Mouse (Mus musculus) kidney, adult 8-10 months (tissue): ENCODE results near the gene Myt1l.
A peak's percentile ranks its signal among the peaks of the same experiment; 100 is the strongest.

Experiments used
- DNase-seq, 2 experiments: peaks; one replicate each; pipeline ENCODE4 v3.0.0; 2022

Gene Myt1l

DNA sequence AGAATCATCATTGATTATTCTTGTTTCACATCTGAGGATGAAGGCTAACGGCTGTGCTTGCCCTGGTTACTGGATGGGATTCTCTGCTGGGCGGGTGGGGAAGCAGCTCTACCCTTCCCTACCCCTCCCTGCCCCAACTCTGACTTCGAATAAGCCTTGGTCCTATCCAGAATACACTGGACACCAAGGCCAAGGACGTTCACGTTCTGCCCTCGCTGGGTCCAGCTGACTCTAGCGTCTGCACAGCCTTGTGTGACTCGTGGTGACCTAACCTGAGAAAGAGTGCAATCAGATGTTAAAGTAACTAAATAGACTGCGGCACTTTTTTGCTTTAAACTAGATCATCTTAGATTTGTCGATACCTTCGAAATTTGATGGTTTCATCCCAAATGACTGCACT lies 393.3 kb downstream of the Myt1l start:
- no peak for DNase-seq

DNA sequence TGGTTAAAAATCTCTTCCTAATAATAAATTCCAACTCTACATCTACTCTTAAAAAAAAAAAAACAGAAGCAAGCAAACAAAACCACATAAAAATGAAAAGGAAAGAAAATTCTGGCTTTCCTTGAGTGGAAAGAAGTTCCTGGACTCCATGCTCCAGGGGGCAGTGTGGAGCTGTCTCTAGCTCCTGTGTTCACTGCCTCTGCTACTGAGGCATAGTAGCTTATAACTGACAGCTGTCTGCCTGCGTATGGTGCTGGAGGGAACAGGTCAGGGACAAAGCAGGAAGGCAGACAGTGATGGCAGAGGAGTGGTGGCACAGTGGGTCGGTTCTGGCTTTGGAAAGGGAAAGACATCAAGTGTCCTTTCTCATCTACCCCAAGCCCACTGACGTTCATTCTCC lies 398.7 kb downstream of the Myt1l start:
- peak; percentile 30 to 75 for DNase-seq

DNA sequence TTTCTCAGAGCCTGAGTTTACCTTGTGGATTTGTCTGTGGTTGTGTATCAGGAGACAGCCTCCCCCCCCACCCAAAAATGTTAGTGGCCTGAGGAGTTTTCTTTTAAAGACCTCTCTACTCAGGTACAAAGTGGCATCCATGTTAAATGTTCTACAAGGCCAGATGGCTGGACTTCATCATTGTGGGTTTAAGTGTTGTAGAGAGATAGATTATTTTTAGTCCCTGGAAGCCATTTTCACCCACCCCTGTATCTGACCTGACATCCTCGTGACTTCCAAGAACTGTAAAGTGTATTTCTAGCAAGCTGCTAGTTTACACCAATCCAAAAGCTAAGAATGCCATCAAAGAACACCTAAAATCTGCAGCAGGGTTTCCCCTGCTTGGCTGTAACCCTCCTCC lies 402.4 kb downstream of the Myt1l start:
- DNase-seq = no peak

DNA sequence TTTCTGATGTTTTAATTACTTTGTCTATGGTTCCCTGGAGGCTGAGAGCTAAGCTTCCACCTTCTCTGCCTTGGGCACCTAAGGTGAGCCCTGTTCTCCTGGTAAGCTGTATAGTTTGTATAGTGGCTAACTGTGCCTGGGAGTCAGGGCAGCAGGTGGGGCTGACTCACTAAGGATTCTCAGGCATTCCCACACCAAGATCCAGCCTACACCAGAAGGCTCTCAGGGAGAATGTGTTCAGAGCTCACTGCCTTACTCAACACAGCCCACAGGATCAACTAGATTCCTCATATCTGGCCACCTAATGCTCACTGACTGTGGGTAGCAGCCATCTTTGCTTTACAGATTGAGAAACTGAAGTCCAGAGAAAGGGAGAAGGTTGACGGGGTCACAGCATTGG lies 404.8 kb downstream of the Myt1l start:
- no peak for DNase-seq

GRCm38 (mm10) chr12:29933501-29933900 lies 405.3 kb downstream of the Myt1l start:
- DNase-seq = no peak

DNA sequence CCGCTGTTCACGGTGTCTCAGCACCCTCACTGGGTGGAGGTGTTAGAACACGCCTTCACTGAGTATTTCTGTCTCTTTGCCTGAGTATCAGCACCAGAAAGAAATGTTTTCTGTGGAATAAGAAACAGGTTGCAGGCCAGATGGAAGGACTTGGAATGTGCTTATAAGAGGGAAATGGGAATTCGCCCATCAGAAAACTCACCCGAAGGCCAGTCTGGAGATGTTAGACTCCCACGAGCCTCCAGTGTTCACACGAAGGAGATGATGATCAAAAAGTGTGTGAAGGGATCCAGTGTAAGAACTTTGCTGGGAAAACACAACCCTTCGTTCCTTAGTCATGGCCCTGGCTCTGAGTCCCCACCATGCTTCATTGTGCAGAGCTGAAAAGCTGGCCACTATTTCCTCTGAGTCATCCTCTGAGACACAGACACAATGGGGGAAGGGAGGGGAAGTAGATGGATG lies 406.0 kb downstream of the Myt1l start:
- DNase-seq = no peak

- no peak for DNase-seq
Measured at GRCm38 (mm10) chr12:29937308-29937707, 409.1 kb downstream of the Myt1l start, which contains the start of gene Pxdn. Pxdn (plus strand) TSS chr12:29937608.

DNA sequence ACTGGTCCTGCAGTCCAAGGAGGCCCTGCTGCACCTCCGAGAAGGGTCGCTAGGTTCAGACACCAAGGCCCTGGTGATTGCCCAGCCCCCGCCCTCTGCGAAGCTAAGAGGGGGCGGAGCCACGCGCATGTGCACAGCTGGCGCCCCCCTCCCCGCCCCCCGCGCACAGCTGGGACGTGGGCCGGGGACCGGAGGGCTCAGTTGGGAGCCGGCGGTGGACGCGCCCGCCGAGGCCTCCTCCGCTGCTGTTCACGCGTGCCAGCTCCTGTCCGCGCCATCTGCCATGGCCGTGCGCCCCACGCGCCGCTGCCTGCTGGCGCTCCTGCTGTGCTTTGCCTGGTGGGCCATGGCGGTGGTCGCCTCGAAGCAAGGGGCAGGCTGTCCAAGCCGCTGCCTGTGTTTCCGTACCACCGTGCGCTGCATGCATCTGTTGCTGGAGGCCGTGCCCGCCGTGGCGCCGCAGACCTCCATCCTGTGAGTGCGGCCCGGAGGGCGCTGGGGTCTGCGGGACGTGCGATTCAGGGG lies 409.7 kb downstream of the Myt1l start:
- DNase-seq = peak in 1 of 2 experiments; percentile 44

GRCm38 (mm10) chr12:29938376-29939041 lies 410.3 kb downstream of the Myt1l start:
- DNase-seq = peak in 1 of 2 experiments; percentile 55

DNA sequence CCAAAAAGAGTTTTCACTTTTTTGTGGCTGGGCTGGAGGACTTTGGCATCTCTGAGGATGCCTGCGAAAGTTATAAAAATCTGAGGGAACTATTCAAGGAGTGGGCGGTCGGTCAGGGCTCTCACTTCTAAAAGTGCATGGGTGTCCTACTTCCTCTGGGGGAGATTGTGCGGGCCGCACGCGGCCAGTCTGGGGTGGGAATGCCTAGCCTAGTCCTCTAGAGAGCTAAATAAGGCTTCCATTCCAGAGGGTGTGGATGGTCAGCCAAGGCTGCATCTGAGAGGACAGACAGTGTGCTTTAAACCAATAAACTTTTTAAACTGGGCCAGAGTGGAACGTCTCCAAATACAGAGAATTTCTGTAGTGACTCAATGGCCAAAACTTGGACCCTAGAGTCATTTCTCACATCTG lies 411.1 kb downstream of the Myt1l start:
- no peak for DNase-seq

- DNase-seq = no peak
Measured at GRCm38 (mm10) chr12:29942435-29942834, 414.3 kb downstream of the Myt1l start.

DNA sequence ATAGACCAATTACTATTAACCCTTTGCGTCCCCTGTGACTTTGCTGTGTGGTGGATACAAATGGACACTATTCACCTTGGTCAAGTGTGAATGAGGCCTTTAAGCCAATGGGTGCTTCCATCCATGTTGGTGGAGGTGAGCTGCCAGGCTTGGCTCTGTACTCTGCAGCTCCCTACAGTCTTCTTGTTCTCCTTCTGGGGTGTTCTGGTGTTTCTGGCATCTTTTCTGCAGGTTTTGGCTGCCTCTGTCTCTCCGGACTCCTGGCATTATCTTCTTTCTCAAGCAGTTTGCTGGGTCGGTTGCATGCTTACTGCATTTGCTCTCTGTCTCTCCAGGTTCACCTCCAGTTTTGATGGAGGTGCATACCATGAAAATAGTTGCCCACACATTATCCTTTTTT lies 416.5 kb downstream of the Myt1l start:
- no peak for DNase-seq

DNA sequence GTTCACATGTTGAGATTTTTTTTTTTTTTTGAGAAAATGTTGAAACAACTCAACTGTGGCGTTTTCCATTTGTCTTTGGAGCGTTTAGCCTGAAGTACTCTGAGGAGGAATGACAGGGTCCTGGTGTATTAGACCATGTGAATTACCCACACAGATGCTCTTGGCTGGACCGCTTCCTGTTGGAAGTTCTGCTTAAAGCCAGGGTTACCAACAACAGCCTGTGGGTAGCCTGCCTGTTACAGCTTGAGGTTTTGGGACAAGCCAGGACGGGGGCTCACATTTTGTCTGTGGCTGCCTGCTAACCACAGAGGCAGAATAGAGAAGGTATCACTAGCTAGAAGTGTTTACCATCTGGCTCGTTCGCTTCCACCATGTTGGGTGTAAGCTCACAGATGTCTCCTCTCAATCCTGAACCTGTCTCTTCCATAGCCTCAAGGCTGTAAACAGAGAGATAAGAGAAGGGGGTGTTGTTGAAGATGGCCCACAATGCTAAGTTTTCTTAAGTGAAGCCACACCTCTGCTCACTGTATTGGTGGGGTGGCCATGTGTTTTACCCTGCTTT lies 417.1 kb downstream of the Myt1l start:
- no peak for DNase-seq

DNA sequence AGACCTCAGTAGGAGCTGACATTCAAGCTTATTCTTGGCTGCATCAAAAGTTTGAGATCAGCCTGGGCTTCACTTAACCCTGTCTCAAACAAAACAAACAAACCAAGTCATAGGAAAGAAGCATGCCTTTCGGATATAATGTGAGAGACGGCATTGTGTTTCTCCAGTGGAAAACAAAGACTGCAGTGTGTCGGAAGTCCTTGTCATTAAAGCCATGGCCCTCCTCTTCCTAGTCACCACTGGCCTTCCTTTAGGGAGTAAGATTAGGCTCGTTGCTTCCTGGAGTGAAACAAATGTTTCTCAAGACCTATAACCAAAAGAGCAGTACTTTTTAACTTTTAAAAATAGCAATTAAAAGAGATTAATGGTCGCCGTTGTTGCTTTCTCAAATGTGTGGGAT lies 422.9 kb downstream of the Myt1l start:
- peak in 1 of 2 experiments; percentile 37 for DNase-seq

DNA sequence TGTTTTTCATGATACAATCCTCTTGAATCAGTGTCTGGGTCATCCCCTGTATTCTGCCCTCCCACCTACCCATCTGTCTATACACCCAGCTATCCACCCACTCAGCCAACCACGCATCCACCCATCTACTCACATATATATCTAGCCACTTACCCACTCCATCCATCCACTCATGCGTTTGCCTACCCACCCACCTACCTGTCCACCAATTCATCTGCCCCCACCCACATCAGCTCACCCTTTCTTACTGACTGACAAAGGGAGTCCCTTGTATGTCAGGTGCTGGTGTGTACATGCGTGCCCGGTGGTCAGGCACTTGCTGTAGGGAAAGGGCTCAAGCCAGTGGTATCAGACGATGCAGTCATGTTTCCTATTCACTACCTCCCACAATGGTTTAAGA lies 423.3 kb downstream of the Myt1l start:
- no peak for DNase-seq

GRCm38 (mm10) chr12:29952102-29952501 lies 423.9 kb downstream of the Myt1l start:
- peak; percentile 77 to 84 for DNase-seq

GRCm38 (mm10) chr12:29953999-29954398 lies 425.8 kb downstream of the Myt1l start:
- DNase-seq = no peak

DNA sequence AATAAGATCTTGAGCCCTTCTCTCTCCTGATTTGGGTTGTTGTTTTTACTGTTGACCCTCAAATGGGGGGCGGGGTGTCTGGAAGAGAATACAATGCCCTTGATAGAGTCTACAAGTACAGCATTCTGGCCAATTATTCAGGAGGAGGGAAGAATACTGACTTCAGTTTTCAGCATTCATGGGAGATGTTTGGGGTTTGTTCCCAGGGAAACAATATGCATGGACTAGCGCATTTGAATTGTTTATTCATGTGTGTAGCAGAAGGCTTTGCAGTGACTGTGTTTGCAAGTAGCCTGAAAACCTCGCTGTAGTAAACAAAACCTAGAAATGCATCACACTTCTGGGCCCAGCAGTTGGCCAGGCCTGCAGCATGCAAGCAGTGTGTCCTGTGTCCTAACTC lies 426.3 kb downstream of the Myt1l start:
- DNase-seq = no peak

DNA sequence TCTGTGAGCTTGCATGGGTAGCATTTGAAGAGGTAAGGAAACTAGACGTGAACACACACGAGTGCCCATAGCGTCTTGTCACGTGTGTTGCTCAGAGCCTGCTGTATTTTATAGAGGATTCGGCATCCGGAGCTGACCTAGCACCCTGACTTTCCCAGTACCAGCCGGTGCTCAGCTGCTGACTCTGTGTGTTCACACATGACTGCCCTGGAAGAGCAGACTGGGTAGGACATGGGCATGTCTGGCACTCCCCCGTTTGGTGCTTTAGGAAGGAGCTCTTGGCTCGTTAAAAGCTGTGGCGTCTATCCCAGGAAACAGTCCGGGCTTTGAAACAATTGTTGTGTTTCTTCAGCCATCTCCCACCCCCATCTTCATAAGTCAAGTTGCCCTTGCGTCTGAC lies 428.8 kb downstream of the Myt1l start:
- DNase-seq = peak; percentile 72 to 73

DNA sequence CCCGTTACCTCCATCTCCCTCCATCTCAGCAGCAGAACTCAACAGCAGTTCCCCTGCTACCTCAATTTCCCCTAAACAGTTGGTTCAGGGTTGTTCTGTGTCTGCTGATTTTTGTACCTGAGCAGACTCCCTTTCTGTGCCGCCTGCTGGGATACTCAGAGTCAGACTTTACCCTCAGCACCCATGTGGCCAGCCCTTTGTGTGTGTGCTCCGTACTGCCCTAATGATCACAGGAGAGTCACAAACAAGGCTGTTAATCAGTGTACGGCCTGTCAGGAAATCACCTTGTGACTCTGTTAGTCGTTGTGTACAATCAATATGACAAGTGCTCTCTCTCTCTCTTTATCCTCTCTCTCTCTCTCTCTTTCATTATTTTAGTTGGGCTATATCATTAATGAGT lies 430.5 kb downstream of the Myt1l start:
- DNase-seq = peak; percentile 69

DNA sequence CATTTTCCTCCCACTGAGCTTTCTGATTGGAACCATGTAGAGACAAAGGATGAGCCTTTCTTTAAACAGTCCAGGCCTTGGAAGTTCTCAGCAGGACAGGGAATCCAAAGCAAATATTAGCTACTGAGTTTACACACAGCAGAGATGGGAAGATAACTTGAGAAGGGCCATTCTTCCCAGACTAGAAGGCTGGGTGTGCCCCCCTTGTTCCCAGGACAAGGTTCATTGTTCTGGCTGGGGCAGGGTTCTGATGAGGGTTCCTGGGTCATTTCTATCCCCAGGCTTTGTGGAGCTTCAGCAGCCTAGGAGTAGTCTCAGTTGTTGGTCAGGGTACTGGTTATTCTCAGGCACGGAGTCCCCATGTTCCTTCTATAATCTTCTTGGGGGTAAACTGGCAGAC lies 432.9 kb downstream of the Myt1l start:
- no peak for DNase-seq

DNA sequence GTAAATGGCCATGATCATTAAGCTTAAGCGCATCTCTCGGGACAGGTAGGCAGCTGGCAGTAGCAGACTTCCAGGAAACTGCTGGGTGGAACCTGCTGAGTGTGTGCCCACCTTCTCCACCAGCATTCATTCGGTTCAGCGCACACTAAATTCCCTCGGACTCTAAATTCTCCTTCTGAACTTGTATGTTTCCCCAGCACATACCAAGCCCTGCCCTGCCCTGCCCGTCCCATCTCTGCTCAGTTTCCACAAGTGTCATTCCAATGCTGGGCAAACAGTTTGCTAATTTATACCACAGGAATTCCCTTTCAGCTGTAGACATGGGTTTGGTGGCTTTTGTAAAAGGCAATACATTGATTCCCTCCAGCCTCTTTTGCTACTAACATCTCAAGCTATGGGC lies 436.8 kb downstream of the Myt1l start:
- DNase-seq = no peak

GRCm38 (mm10) chr12:29971795-29972464 lies 443.7 kb downstream of the Myt1l start:
- no peak for DNase-seq

- no peak for DNase-seq
Measured at GRCm38 (mm10) chr12:29972533-29972932, 444.3 kb downstream of the Myt1l start.
